Mouse (Mus musculus): Measurements from ENCODE around the gene Herpud1. TPM values are rescaled to one million over a fixed set of nuclear protein-coding genes. Genes with fewer than 3 reads are reported as not detected.

Gene Herpud1
- polyA plus RNA-seq, 1 experiment from 2014 or later: 107 TPM

GRCm38 (mm10) chr8:94438659-94439058 is 52.4 kb downstream of the Herpud1 start:
- 88% methylated on average over 5 of the region's 5 CpGs for WGBS
- Histone ChIP-seq H3K36me3 (ENCODE audit: control insufficient read depth, insufficient read depth, low read length) (no peaks in the 10 kb centered on the region), H3K9me3 (ENCODE audit: control insufficient read depth, low read length) (no peaks in the 10 kb centered on the region), H3K4me1 (ENCODE audit: control insufficient read depth, insufficient read depth, low read length) (peaks cover 3% of the 10 kb centered on the region; the same call in 1 of the 2 replicates), H3K4me3 (ENCODE audit: low read depth, low read length) (no peak overlapping the region), H3K9ac (ENCODE audit: low read depth, low read length) (no peak overlapping the region), H3K27me3 (replicated peaks; ENCODE audit: control insufficient read depth, insufficient read depth, low read length) (peaks cover 4% of the 10 kb centered on the region), H3K27ac (replicated peaks; ENCODE audit: low read depth, low read length) (no peak overlapping the region), H3K4me2 (ENCODE audit: low read depth, low read length) (no peak overlapping the region)
- no peak for DNase-seq (ENCODE audit: low spot score)
- ATAC-seq (ENCODE audit: low read depth): no peak

GRCm38 (mm10) chr8:94439691-94440090 is 53.5 kb downstream of the Herpud1 start:
- Histone ChIP-seq H3K4me3 (ENCODE audit: low read depth, low read length) (no peak overlapping the region), H3K36me3 (ENCODE audit: control insufficient read depth, insufficient read depth, low read length) (no peaks in the 10 kb centered on the region), H3K27me3 (replicated peaks; ENCODE audit: control insufficient read depth, insufficient read depth, low read length) (no peaks in the 10 kb centered on the region), H3K4me2 (ENCODE audit: low read depth, low read length) (no peak overlapping the region), H3K9me3 (ENCODE audit: control insufficient read depth, low read length) (no peaks in the 10 kb centered on the region), H3K9ac (ENCODE audit: low read depth, low read length) (no peak overlapping the region), H3K27ac (replicated peaks; ENCODE audit: low read depth, low read length) (no peak overlapping the region), H3K4me1 (ENCODE audit: control insufficient read depth, insufficient read depth, low read length) (no peaks in the 10 kb centered on the region)
- no peak for DNase-seq (ENCODE audit: low spot score)
- no peak for ATAC-seq (ENCODE audit: low read depth)

GRCm38 (mm10) chr8:94440389-94440788 is 54.2 kb downstream of the Herpud1 start:
- Histone ChIP-seq H3K9ac (ENCODE audit: low read depth, low read length) (no peak overlapping the region), H3K27me3 (replicated peaks; ENCODE audit: control insufficient read depth, insufficient read depth, low read length) (no peaks in the 10 kb centered on the region), H3K4me3 (ENCODE audit: low read depth, low read length) (no peak overlapping the region), H3K4me2 (ENCODE audit: low read depth, low read length) (no peak overlapping the region), H3K36me3 (ENCODE audit: control insufficient read depth, insufficient read depth, low read length) (no peaks in the 10 kb centered on the region), H3K27ac (replicated peaks; ENCODE audit: low read depth, low read length) (no peak overlapping the region), H3K9me3 (ENCODE audit: control insufficient read depth, low read length) (no peaks in the 10 kb centered on the region), H3K4me1 (ENCODE audit: control insufficient read depth, insufficient read depth, low read length) (no peaks in the 10 kb centered on the region)
- no peak for DNase-seq (ENCODE audit: low spot score)
- 91% methylated on average over 1 of the region's 1 CpGs for WGBS
- ATAC-seq (ENCODE audit: low read depth): no peak

GRCm38 (mm10) chr8:94441686-94442085 is 55.4 kb downstream of the Herpud1 start:
- no peaks in the 10 kb centered on the region for H3K9me3 ChIP-seq (ENCODE audit: control insufficient read depth, low read length)
- WGBS: 71% methylated on average over 1 of the region's 1 CpGs

GRCm38 (mm10) chr8:94443153-94443552 is 56.9 kb downstream of the Herpud1 start:
- Histone ChIP-seq H3K27ac (replicated peaks; ENCODE audit: low read depth, low read length) (no peak overlapping the region), H3K4me2 (ENCODE audit: low read depth, low read length) (no peak overlapping the region), H3K27me3 (replicated peaks; ENCODE audit: control insufficient read depth, insufficient read depth, low read length) (no peaks in the 10 kb centered on the region), H3K36me3 (ENCODE audit: control insufficient read depth, insufficient read depth, low read length) (no peaks in the 10 kb centered on the region), H3K9ac (ENCODE audit: low read depth, low read length) (no peak overlapping the region), H3K4me1 (ENCODE audit: control insufficient read depth, insufficient read depth, low read length) (no peaks in the 10 kb centered on the region), H3K4me3 (ENCODE audit: low read depth, low read length) (no peak overlapping the region), H3K9me3 (ENCODE audit: control insufficient read depth, low read length) (no peaks in the 10 kb centered on the region)
- WGBS: 88% methylated on average over 3 of the region's 3 CpGs
- DNase-seq (ENCODE audit: low spot score): no peak
- ATAC-seq (ENCODE audit: low read depth): no peak

More at GRCm38 (mm10) chr8:94441686-94442085, 55.4 kb downstream of the Herpud1 start:
- DNase-seq (ENCODE audit: low spot score) (no peak), ATAC-seq (ENCODE audit: low read depth) (no peak)
- Histone ChIP-seq H3K4me3 (ENCODE audit: low read depth, low read length) (no peak overlapping the region), H3K4me2 (ENCODE audit: low read depth, low read length) (no peak overlapping the region), H3K4me1 (ENCODE audit: control insufficient read depth, insufficient read depth, low read length) (no peaks in the 10 kb centered on the region), H3K27me3 (replicated peaks; ENCODE audit: control insufficient read depth, insufficient read depth, low read length) (no peaks in the 10 kb centered on the region), H3K27ac (replicated peaks; ENCODE audit: low read depth, low read length) (no peak overlapping the region), H3K36me3 (ENCODE audit: control insufficient read depth, insufficient read depth, low read length) (no peaks in the 10 kb centered on the region), H3K9ac (ENCODE audit: low read depth, low read length) (no peak overlapping the region)

- Histone ChIP-seq H3K27ac (replicated peaks; ENCODE audit: low read depth, low read length) (no peak overlapping the region), H3K4me1 (ENCODE audit: control insufficient read depth, insufficient read depth, low read length) (no peaks in the 10 kb centered on the region), H3K4me2 (ENCODE audit: low read depth, low read length) (no peak overlapping the region), H3K9me3 (ENCODE audit: control insufficient read depth, low read length) (no peaks in the 10 kb centered on the region), H3K9ac (ENCODE audit: low read depth, low read length) (no peak overlapping the region), H3K4me3 (ENCODE audit: low read depth, low read length) (no peak overlapping the region), H3K36me3 (ENCODE audit: control insufficient read depth, insufficient read depth, low read length) (no peaks in the 10 kb centered on the region), H3K27me3 (replicated peaks; ENCODE audit: control insufficient read depth, insufficient read depth, low read length) (no peaks in the 10 kb centered on the region)
- WGBS: 64% methylated on average over 2 of the region's 2 CpGs
- DNase-seq (ENCODE audit: low spot score) (no peak), ATAC-seq (ENCODE audit: low read depth) (no peak)
Measured at GRCm38 (mm10) chr8:94444480-94444879, 58.2 kb downstream of the Herpud1 start.

Other genes with a start within 250 kb of the Herpud1 start
- gene Mt4, start 249.2 kb upstream of the Herpud1 start, polyA plus RNA-seq (2014; fragmentation: Nextera tagmentation; extraction: Ambion mirVana): 1.4 TPM in 1 of 2 replicates, not detected in the other
- gene Mt3, start 233.8 kb upstream of the Herpud1 start, polyA plus RNA-seq (2014; fragmentation: Nextera tagmentation; extraction: Ambion mirVana): 10.8 and 14.1 TPM in 2 replicates
- 57.5 and 60.3 TPM in 2 replicates for gene Mt2, start 213.8 kb upstream of the Herpud1 start, polyA plus RNA-seq (2014; fragmentation: Nextera tagmentation; extraction: Ambion mirVana)
- gene Mt1, start 207.4 kb upstream of the Herpud1 start, polyA plus RNA-seq (2014; fragmentation: Nextera tagmentation; extraction: Ambion mirVana): 167 and 193 TPM in 2 replicates
- gene Nup93, start 171.9 kb upstream of the Herpud1 start, polyA plus RNA-seq (2014; fragmentation: Nextera tagmentation; extraction: Ambion mirVana): 60.9 and 77.0 TPM in 2 replicates
- gene Slc12a3, start 57.2 kb upstream of the Herpud1 start, polyA plus RNA-seq (2014; fragmentation: Nextera tagmentation; extraction: Ambion mirVana): 0.29 TPM in 1 of 2 replicates, not detected in the other
- 0.39 and 0.42 TPM in 2 replicates for gene Nlrc5, start 47.9 kb downstream of the Herpud1 start, polyA plus RNA-seq (2014; fragmentation: Nextera tagmentation; extraction: Ambion mirVana)
- gene Cpne2, start 146.6 kb downstream of the Herpud1 start, polyA plus RNA-seq (2014; fragmentation: Nextera tagmentation; extraction: Ambion mirVana): 12.4 and 13.8 TPM in 2 replicates
- gene Rspry1, start 215.5 kb downstream of the Herpud1 start, polyA plus RNA-seq (2014; fragmentation: Nextera tagmentation; extraction: Ambion mirVana): 33.6 and 36.0 TPM in 2 replicates
- 48.7 and 56.0 TPM in 2 replicates for gene Fam192a, start 215.6 kb downstream of the Herpud1 start, polyA plus RNA-seq (2014; fragmentation: Nextera tagmentation; extraction: Ambion mirVana)